Mouse (Mus musculus): Measurements from ENCODE around the gene Notch2.

DNA sequence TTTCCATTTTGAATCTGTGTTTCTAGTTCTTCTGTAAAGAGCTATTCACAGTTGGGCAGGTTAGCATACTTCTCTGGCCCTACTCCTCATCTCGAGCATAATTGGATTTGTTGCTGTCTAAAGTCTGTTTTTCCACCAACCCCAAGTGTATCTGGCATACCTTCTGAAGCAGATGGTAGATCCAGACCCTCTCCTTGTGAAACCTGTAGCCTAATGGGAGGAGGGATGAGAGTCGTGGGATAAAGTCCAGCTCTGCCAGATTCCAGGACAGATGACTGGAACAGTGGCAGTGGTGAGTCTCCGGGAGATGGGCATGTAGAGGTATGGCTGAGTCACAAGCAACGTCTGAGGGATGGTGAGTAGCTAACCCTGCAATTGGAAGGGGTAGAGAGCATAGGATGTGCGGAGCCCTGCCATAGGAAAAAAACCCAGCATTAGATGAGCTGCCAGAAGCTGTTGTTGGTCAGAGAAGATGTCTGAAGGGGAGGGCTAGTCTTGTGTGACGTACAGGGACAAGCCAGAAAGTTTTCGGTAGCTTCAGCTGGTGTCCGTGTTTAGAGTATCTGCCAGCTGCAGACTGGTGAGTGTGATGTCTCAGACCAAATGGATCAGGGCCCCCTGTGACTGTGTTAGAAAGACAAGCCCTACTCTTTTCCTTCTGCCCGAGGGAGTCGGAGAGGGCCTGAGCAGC lies 79.5 kb downstream of the Notch2 start:
- no peak for TF ChIP-seq CTCF (IDR thresholded peaks at IDR 0.05; ENCODE audit: low read depth)
- TF ChIP-seq EP300 (IDR thresholded peaks at IDR 0.05; ENCODE audit: low read depth), result no peak
